Mouse (Mus musculus) hindbrain, embryonic 16.5 days (tissue): Measurements from ENCODE around the gene Polr1c. TPM values are rescaled to one million over a fixed set of nuclear protein-coding genes. Genes with fewer than 3 reads are reported as not detected.

Experiments
- ATAC-seq: fragments of 200-750 bp; cut with Nextera tagmentation; 2 replicates; pipeline ENCODE4 v1.8.0; 2017; ENCODE audit warnings: moderate TSS enrichment, moderate library complexity
- H3K27ac ChIP-seq: fragments of 300-500 bp; sonication (generic); 2 replicates; pipeline ENCODE4 v1.5.1; 2014; ENCODE audit warnings: low read depth, mild to moderate bottlenecking, control low read depth, low read length, moderate library complexity
- H3K27me3 ChIP-seq: fragments of 300-500 bp; sonication (generic); replicated peaks from 2 replicates; pipeline ENCODE4 v1.6.1; 2014; ENCODE audit warnings: low read length; ENCODE audit not compliant: control insufficient read depth, insufficient read depth
- H3K36me3 ChIP-seq: fragments of 300-500 bp; sonication (generic); 2 replicates; pipeline ENCODE4 v1.6.1; 2014; ENCODE audit warnings: mild to moderate bottlenecking, low read length, moderate library complexity, mixed read lengths; ENCODE audit not compliant: control insufficient read depth, insufficient read depth
- H3K4me1 ChIP-seq: fragments of 300-500 bp; sonication (generic); 2 replicates; pipeline ENCODE4 v1.6.1; 2014; ENCODE audit warnings: low read depth, low read length; ENCODE audit not compliant: control insufficient read depth, insufficient read depth
- H3K4me2 ChIP-seq: fragments of 300-500 bp; sonication (generic); 2 replicates; pipeline ENCODE4 v1.6.1; 2014; ENCODE audit warnings: mild to moderate bottlenecking, low read length, control low read depth, moderate library complexity
- H3K4me3 ChIP-seq: fragments of 300-500 bp; sonication (generic); 2 replicates; pipeline ENCODE4 v1.5.1; 2014; ENCODE audit warnings: mild to moderate bottlenecking, low read length, control low read depth, moderate library complexity
- H3K9ac ChIP-seq: fragments of 300-500 bp; sonication (generic); 2 replicates; pipeline ENCODE4 v1.6.1; 2014; ENCODE audit warnings: low read depth, mild to moderate bottlenecking, control low read depth, low read length, moderate library complexity
- H3K9me3 ChIP-seq: fragments of 300-500 bp; sonication (generic); 2 replicates; pipeline ENCODE4 v1.6.1; 2014; ENCODE audit warnings: mild to moderate bottlenecking, low read length, moderate library complexity; ENCODE audit not compliant: control insufficient read depth
- WGBS: fragments of 180-500 bp; shearing (Covaris S2); extraction: QIAGEN DNeasy Blood & Tissue Kit; methylation state at CpG from one replicate; pipeline ENCODE4 v1.1.7; 2014; 5-methylcytosine and 5-hydroxymethylcytosine counted together
- polyA plus RNA-seq: library from polyadenylated mRNA; unstranded; fragments of >200 nt; fragmentation: Nextera tagmentation; extraction: Ambion mirVana; gene quantifications from 2 replicates; pipeline ENCODE4 v1.2.1, GENCODE M21; 2015

Gene Polr1c
- 72.4 and 76.6 TPM in 2 replicates for polyA plus RNA-seq

DNA sequence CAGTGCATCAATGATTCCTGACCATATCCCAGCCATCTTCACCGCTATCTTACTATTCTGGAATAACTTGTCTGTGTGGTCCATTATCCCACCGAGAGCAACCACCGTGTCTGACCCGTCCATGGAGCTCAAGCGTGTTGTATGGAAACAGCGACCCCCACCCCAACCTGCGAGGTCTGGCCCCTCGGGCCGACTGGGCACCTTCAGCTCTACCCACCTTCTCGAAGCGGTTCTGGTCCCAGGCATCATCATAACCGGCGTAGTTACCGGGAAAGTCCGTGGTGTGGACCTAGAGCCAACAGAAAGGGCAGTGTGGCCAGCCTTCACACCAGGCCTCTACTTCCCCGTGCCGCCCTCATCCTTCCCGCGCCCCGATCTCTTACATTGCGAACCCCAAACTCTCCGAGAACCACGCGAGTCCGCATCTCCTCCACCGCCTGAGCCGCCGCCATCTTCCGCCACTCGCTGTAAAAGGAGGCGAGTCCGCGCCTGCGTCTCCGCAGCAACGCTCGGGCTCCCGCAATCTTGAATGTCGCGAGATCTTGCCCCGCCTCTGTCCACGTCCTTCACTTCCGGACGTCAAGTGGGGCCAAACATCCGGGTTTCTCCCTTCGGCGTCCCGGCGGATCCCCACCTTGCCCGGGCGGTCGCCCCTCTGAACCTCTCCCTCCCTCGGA lies at the start of gene Polr1c, which contains the start of gene Yipf3:
Gene Polr1c (minus strand): TSS at position 543 of the 677 bp plus-strand sequence.
Gene Yipf3 (plus strand): TSS at position 569 of the 677 bp plus-strand sequence.
- Histone ChIP-seq H3K4me1 (peaks cover 24% of the 10 kb centered on the region), H3K36me3 (peaks cover 43% of the 10 kb centered on the region), H3K4me3 (peak within 1 kb of the TSS; percentile 63), H3K27me3 (no peaks in the 10 kb centered on the region), H3K4me2 (peak within 1 kb of the TSS; percentile 91), H3K27ac (peak within 1 kb of the TSS; percentile 82), H3K9me3 (no peaks in the 10 kb centered on the region), H3K9ac (peak within 1 kb of the TSS; percentile 81)
- WGBS, result under 1% methylated on average over 53 of the region's 53 CpGs
- peak; percentile 95 for ATAC-seq

DNA sequence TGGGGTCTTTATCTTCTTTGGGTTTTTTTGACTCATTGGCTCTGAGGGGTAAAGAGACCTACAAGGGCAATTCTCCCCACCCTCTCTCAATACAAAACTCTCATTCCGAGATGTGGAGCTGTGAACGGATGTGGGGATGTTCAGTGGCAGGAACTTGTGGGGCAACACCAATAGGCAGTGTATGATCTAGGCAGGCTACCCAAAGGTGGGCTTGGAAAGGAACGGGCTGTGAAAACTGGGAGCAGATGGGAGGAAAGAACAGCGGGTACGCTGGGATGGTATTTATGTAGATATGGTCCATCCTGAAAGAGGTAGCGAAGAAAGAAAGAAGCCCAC lies 49.1 kb upstream of the Polr1c start:
- peak overlapping the region; percentile 93 for H3K9ac ChIP-seq
- H3K9me3 ChIP-seq, result no peaks in the 10 kb centered on the region
- peaks cover 2% of the 10 kb centered on the region; the same call in 1 of the 2 replicates for H3K36me3 ChIP-seq
- peak overlapping the region; percentile 88 for H3K27ac ChIP-seq
- peaks cover 7% of the 10 kb centered on the region for H3K4me1 ChIP-seq
- H3K4me2 ChIP-seq, result peak overlapping the region; percentile 92
- H3K4me3 ChIP-seq, result peak overlapping the region; percentile 87
- 7% methylated on average over 6 of the region's 6 CpGs for WGBS
- no peak for ATAC-seq
- H3K27me3 ChIP-seq, result peaks cover 16% of the 10 kb centered on the region

DNA sequence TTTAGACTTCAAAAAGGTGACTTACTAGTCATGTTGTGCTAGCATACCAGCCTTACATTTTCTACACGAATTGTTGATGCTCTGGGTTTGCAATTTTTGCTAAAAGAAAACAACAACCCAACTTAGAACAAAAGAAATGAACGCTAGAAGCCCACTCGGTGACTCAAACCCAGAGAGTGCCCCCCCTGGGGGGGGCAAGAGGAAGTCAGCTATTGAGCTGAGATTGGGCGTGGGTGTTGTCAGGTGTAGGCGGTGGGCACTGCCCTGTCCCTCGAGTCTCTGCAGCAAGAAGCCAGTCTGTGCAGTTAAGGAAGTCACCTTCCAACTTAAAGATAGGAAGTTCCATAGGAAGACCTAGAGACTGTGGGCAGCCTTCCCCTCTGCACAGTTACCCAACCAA lies 48.7 kb upstream of the Polr1c start:
- Histone ChIP-seq H3K4me2 (peak overlapping the region; percentile 92), H3K27me3 (peaks cover 16% of the 10 kb centered on the region), H3K9ac (peak overlapping the region; percentile 93), H3K36me3 (peaks cover 1% of the 10 kb centered on the region; the same call in 1 of the 2 replicates), H3K4me3 (peak overlapping the region; percentile 87), H3K4me1 (peaks cover 7% of the 10 kb centered on the region), H3K9me3 (no peaks in the 10 kb centered on the region), H3K27ac (no peak overlapping the region)
- ATAC-seq, result no peak
- WGBS, result 47% methylated on average over 6 of the region's 6 CpGs

DNA sequence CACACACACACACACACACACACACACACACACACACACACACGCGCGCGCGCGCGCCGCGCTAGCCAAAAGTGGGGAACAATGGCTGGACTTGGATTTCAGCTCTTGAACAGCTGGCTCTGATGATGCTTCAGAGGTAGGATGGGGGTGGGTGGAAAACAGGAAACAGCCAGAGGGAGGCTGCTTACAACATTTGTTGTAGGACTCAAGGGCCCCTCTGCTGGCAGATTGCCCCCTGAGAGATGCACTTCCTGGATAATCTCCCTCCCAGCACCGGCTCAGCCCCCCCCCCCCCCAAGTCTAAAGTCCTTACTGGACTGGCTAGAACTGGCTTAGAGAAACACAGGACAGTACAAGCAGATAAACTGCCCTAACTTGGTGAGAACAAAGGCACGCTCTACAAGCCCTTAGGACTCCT lies 39.8 kb upstream of the Polr1c start:
- Histone ChIP-seq H3K4me3 (no peak overlapping the region), H3K4me2 (no peak overlapping the region), H3K27ac (no peak overlapping the region), H3K4me1 (peaks cover 3% of the 10 kb centered on the region), H3K36me3 (no peaks in the 10 kb centered on the region), H3K9me3 (no peaks in the 10 kb centered on the region), H3K9ac (peak overlapping the region; percentile 9; the same call in 1 of the 2 replicates), H3K27me3 (no peaks in the 10 kb centered on the region; the same call in 1 of the 2 replicates)
- no peak; the same call in 1 of the 2 replicates for ATAC-seq
- 59% methylated on average over 11 of the region's 11 CpGs for WGBS

DNA sequence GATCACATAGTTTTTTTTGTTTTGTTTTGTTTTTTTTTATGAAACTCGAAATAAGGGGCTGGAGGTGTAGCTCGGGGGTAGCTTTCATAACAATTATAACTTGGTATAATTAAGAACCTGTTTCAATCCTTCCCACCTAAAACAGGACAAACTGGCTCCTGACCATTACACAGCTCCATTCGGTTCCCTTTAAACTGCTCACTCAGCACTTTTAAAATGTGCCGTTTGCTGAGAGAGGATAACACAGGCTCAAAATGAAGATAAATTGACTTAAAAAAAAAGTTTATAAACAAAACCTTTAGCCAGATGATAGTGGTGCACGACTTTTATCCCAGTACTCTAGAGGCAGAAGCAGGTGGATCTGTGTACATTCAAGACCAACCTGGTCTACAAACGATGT lies 37.6 kb upstream of the Polr1c start:
- Histone ChIP-seq H3K9ac (no peak overlapping the region), H3K4me2 (no peak overlapping the region), H3K36me3 (no peaks in the 10 kb centered on the region), H3K27me3 (no peaks in the 10 kb centered on the region; the same call in 1 of the 2 replicates), H3K9me3 (no peaks in the 10 kb centered on the region), H3K27ac (no peak overlapping the region), H3K4me3 (no peak overlapping the region), H3K4me1 (peaks cover 15% of the 10 kb centered on the region)
- 74% methylated on average over 6 of the region's 6 CpGs for WGBS
- ATAC-seq, result no peak

DNA sequence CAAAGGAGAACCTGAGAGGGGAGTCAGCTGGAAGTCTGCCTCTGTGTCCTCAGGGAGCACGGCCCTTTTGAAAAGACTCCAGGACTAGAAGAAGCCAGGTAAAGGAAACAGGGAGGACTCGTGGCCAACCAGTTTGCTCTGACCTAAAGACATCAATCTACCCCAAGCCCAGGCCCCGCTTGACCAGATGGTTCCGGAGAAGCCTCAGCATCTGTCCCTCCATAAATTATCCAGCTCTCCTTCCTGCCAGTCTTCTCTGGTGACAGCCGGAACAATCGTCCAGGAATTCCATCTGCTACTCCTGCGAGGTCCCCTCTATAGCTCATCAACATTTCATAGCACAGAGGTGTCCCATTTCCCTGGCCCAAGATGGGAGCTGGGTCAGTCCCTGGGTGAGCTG lies 36.8 kb upstream of the Polr1c start:
- H3K9me3 ChIP-seq, result no peaks in the 10 kb centered on the region
- H3K27ac ChIP-seq, result no peak overlapping the region
- H3K4me2 ChIP-seq, result no peak overlapping the region
- H3K9ac ChIP-seq, result no peak overlapping the region
- no peaks in the 10 kb centered on the region; the same call in 1 of the 2 replicates for H3K27me3 ChIP-seq
- H3K4me3 ChIP-seq, result no peak overlapping the region
- H3K4me1 ChIP-seq, result peaks cover 15% of the 10 kb centered on the region
- no peaks in the 10 kb centered on the region for H3K36me3 ChIP-seq
- ATAC-seq, result no peak
- WGBS, result 38% methylated on average over 7 of the region's 7 CpGs

DNA sequence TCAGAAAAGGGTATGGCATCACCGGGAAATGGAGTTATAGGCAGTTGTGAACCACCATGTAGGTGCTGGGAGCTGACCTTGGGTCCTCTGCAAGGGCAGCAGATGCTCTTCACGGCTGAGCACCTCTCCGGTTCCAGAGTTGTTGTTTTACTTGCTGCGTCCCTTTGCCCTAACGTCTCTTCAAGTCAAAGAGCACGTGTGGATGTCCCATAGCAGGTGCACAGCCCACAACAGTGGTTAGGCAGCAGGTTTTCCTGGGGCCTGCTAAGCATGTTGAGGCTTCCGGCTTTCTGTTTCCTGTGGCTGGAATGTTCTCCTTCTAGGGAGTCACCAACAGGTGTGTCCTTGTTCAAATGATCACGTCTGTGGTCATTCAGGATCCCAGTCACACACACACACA lies 36.1 kb upstream of the Polr1c start:
- Histone ChIP-seq H3K9me3 (no peaks in the 10 kb centered on the region), H3K4me3 (no peak overlapping the region), H3K27me3 (no peaks in the 10 kb centered on the region; the same call in 1 of the 2 replicates), H3K9ac (no peak overlapping the region), H3K4me1 (peaks cover 15% of the 10 kb centered on the region), H3K27ac (no peak overlapping the region), H3K36me3 (peaks cover 2% of the 10 kb centered on the region; the same call in 1 of the 2 replicates), H3K4me2 (no peak overlapping the region)
- WGBS, result 86% methylated on average over 8 of the region's 8 CpGs
- no peak for ATAC-seq

DNA sequence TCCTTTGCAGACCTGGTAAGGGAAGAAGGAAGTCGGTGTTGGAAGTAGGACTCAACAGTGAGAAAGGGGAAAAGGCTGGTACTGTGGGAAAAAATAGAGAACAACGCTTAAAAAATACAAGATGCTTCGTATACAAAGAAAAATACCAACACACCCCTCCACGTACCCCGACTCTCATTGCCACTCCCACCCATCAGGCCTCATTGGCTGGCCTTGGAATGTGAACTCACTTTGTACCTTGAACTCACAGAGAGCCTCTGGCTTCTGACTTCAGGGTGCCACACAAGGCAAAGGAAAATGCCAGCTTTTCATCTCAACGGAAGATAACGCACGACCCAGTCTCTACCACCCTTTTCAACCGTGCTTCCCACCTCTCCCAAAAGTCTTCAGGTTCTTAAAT lies 35.3 kb upstream of the Polr1c start:
- Histone ChIP-seq H3K4me3 (peak overlapping the region; percentile 60), H3K27me3 (no peaks in the 10 kb centered on the region; the same call in 1 of the 2 replicates), H3K27ac (no peak overlapping the region; the same call in 1 of the 2 replicates), H3K4me2 (peak overlapping the region; percentile 96), H3K9me3 (no peaks in the 10 kb centered on the region), H3K36me3 (peaks cover 2% of the 10 kb centered on the region; the same call in 1 of the 2 replicates), H3K4me1 (peaks cover 15% of the 10 kb centered on the region), H3K9ac (peak overlapping the region; percentile 67)
- no peak; the same call in 1 of the 2 replicates for ATAC-seq
- 22% methylated on average over 9 of the region's 9 CpGs for WGBS

DNA sequence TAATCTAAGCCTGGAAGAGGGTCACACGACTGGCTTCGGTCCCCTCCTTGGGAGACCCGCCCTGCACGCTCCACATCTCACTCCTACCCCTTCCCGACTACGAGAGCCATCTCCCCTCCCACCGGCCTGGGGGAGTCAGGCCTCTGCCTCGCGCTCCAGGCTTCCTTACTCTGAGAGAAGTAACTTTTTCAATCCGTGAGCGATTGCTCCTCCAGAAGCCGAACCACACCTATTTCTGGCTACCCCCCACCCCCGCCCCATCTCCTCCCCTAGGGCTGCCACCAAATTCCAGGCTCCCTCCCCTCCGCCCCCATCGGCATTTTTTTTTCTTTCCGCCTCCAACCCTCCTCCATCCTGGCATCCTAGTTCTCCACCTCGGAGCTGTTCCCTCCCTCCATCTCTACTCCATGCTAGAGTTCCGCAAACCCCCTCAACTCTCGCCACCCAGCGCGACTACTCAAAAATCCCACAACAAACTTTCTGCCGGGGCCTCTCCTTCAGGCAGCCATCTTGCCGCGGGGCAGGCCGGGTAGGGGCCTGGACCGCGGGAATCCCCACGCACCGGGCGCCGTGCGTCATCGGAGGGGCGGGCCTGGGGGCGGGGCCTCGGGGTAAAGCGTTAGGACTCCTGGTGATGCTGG lies 34.7 kb upstream of the Polr1c start, which contains the start of gene Tjap1:
Gene Tjap1 (minus strand): TSS at position 544 of the 641 bp plus-strand sequence.
- WGBS, result under 1% methylated on average over 37 of the region's 37 CpGs
- Histone ChIP-seq H3K4me1 (peaks cover 15% of the 10 kb centered on the region), H3K4me2 (peak within 1 kb of the TSS; percentile 96), H3K9me3 (no peaks in the 10 kb centered on the region), H3K36me3 (peaks cover 2% of the 10 kb centered on the region; the same call in 1 of the 2 replicates), H3K27ac (peak within 1 kb of the TSS; percentile 56), H3K4me3 (peak within 1 kb of the TSS; percentile 60), H3K9ac (peak within 1 kb of the TSS; percentile 67), H3K27me3 (no peaks in the 10 kb centered on the region; the same call in 1 of the 2 replicates)
- ATAC-seq, result peak; percentile 98
